Mouse (Mus musculus) adrenal gland, postnatal 36 days (tissue): Measurements from ENCODE around the gene Prdm11. TPM values are rescaled to one million over a fixed set of nuclear protein-coding genes. Genes with fewer than 3 reads are reported as not detected.
A peak's percentile ranks its signal among the peaks of the same experiment; 100 is the strongest.

Source experiments
- DNase-seq, 2 experiments: peaks; one replicate each; pipeline ENCODE4 v3.0.0; 2021; ENCODE audit warnings: mixed read lengths in 1 of 2
- total RNA-seq, 2 experiments: library from RNA; stranded (reverse); gene quantifications; 2 replicates each; pipeline ENCODE4 v1.2.3; 2021

The Prdm11 gene
- total RNA-seq, 2 experiments from 2014 or later, result 43.5 to 58.3 TPM

DNA sequence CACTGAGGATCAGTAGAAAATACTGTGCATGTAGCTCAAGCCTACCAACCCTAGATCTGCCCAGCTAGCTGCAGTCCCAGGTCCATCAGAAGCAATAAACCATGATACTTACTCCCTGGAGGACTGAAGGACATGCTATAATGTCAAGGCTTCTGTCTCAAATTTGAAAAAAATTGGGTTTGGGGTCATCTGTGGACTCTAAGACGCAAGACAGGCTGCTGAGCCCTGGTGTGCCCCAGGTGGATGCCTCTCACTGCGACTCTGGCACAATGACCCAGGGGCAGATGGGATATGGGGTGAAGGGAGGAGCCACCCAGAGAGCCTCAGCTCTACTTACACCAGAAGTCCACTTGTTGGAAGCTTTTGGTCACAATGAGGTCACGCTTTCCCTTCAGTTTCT, 33.0 kb downstream of the Prdm11 start:
- DNase-seq, result peak in 1 of 2 experiments; percentile 27

DNA sequence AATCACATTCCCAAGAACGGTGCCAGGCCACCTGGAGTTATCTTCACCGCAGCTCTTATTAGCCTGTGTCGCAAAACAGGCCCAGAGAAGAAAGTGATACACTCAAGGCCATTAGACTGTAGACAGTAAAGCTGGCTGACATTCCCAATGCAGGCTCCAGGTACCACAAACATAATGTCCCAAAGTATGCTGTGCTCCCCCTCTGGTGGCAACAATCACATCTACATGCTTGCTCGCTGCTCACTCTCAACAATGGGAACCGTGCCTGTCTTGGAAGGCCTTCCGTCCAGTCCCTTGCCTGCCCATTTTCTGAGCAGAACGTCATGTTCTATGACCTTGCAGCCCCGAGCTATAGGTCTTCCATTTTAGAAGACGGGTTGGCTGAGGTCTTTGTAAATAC, 34.0 kb downstream of the Prdm11 start:
- peak in 1 of 2 experiments; percentile 40 for DNase-seq

DNA sequence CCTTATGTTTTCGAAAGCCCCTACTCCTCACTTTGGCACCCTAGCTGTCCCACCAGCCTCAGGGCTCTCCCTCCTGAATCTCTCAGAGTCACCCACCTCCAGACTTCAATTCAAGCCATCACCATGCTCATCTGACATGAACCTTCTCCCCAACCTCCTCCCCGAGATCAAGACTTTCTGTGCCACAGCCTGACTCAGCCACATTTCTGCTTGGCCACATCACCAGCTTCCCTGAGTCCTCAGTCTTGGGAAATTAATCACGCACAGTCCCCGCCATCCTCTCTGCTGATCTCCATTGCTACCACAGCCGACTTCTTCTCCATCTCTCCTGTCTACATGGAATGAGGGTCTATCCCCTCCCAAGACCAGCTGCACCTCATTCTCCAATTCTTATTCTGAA, 34.5 kb downstream of the Prdm11 start:
- no peak for DNase-seq

DNA sequence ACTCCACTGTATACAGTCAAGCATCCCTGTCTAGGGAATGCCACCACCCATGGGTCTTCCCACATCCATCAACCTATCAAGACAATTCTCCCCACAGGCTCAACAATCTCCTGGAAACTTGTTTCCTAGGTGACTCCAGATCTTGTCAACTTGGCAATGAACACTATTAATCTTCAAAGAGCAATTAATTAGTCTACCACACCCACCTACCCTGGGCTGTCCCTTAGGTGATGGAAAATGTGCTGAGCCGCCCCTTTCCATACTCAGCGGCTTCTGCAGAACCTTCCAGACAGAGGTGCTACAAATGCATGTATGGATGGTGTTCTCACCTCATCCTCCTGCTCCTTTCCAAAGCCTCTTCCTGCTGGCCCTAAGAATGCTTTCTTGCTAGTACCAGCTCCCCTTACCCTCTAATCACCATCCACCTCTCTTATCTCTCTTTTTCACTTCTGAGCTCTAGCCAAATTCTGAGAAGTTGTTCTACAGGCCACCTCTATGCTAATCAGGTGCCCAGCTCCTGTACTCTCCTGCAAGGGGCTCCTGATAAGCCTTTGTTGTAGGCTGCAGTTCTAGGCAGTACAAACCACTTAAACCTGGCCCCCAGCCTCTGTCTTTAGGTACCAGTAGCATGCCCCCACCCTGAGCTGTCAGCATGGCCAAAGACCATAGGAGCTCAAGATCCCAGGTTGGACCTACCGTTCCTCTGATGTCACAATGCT, 37.8 kb downstream of the Prdm11 start:
- DNase-seq, result no peak

DNA sequence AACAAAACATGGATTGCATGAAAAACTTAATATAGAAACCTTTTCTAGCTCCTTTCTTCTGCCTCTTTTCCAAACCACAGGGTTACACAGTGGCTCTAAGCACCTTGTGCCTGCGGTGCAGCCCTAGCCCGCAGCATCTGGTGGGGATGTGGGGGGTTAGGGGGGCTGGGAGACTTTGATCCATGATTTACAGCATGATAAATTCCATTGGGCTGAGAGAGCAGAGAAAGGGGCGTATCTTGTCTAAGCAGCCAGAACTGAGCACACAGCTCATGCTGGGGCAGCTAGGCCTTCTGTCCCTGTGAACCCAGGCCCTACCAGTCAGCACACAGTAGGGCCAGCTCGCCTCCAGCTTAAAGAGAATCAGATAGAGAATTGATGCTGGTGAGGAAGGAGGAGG, 40.9 kb downstream of the Prdm11 start:
- DNase-seq, result peak in 1 of 2 experiments; percentile 25

DNA sequence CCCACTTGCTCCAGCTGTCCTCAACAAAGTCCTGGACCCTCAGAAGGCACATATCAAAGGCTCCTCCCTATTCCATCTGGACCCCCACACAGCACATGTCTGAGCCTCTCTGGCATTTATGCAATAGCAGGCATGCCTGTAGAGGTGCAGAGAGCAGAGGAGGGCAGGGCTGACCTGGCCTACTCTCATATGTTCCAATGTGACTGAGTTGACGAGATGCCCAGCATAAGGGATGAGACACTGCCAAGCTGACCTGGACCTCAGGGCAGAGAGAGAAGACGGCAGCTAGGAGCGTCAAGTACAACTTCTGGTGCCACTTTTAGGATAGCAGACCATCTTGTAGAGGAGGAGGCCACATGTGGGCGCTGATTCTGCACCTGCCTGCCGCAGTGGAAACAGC, 54.0 kb downstream of the Prdm11 start:
- no peak for DNase-seq

DNA sequence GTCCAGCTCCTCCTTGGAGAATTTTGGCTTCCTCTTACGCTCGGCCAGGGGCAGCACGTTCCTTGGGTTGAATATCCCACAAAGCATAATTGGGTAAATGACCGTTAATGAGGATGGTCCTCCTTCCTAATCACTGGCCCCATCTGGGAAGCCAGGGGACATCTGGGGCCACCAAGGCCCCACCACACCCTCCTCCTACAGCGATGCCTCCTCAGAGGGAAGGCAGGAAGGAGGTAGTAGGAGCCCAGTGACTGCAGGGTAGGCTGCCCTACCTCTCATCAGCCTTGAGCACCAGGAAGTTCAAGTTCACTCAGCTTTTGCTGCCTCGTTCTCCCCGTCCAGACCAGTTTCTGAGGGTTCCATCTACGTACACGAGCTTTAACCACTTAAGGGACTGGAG, 56.4 kb downstream of the Prdm11 start:
- DNase-seq, result no peak

DNA sequence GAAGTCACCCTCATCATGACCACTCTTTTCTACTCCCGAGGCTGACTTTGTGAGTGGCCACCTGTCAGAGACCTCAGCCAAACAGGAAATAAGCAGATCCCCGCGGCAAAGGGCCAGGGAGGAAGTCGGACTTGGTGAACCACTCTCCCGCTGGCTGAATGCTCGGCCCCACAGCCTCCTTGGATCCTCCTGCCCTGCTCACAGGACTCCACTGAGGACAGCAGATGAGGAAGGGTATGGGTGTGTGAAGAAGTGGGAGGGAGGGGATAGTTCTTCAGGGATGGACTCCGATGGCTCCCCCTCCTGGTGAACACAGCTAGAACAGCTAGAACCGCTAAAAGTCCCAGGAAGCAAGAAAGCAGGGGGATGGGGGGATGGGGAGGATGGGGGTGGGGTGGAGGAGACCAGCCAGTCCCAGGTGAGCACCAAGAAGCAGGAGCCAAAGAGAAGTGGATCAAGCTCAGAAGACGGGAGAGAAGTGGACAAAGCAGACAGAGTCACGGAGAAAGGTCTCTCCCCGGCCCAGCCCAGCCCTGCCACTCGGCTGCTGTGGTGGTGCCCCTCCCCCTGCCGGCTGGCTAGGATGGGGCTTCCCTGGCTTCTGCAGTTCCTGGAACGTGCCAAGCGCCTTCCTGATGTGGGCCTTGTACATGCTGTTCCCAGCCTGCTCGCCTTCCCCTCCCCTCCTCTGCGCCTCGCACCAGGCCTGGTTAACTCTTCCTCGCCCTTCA, 57.9 kb downstream of the Prdm11 start:
- peak; percentile 71 to 87 for DNase-seq

DNA sequence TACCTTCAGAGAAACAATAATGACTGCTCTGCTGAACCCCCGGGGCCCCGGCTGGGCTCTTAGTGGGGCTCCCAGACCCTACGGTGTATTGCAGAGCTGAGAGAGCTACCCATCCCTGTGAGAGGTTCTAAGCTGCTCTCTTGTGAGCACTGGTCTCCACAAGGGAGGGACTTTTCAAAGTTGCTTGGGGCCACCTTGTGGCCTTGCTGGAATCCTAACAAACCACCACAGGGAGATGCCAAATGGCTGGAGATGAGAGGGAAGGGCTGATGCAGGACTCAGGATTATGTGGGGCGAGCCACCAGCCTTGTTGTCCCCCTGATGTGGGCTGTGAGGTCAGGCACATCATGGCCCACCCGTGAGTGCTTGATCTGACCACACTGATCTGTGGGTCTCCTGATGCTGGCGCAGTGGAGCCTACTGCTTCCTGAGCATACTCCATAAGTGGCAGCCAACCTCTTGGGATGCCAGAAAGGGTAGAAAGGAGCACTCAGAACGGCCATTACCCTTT, 58.8 kb downstream of the Prdm11 start:
- DNase-seq, result no peak

DNA sequence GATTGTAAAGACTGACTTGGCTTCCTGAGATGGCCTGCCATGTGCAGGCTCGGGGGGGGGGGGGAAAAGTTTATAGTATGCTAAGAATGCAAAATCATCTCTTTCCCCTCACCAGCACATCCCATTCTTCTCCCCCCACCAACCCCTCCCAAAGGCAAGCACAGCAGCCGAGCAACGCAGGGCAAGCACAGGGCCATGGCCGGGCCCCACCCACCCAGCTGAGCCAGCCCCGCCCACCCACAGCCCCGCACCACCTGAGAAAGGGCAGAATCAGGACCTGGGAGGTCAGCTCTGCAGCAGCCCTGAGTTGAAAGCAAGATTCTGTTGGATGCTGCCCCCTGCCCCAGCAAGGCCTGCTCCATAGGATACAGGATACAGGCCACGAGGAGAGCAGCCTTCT, 60.4 kb downstream of the Prdm11 start:
- DNase-seq, result no peak

DNA sequence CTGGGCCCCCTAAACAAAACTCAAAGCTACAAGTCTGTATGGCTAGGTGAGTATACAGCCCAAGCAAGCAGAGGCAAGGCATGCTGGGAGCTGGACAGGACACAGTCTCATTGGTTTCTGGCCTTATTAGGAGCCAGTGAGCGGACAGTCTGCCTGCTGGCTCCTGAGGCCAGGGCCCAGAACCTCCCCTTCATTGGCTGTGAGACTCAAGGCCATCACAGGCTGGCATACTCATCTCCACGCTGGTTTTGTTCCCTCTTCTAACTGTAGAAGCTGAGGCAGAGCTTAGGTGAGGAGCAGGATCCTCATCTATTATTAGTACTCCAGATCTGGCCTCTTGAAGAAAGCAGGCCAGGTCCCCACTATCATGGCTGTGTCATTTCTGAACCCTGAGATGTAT, 60.8 kb downstream of the Prdm11 start:
- DNase-seq, result peak; percentile 59

DNA sequence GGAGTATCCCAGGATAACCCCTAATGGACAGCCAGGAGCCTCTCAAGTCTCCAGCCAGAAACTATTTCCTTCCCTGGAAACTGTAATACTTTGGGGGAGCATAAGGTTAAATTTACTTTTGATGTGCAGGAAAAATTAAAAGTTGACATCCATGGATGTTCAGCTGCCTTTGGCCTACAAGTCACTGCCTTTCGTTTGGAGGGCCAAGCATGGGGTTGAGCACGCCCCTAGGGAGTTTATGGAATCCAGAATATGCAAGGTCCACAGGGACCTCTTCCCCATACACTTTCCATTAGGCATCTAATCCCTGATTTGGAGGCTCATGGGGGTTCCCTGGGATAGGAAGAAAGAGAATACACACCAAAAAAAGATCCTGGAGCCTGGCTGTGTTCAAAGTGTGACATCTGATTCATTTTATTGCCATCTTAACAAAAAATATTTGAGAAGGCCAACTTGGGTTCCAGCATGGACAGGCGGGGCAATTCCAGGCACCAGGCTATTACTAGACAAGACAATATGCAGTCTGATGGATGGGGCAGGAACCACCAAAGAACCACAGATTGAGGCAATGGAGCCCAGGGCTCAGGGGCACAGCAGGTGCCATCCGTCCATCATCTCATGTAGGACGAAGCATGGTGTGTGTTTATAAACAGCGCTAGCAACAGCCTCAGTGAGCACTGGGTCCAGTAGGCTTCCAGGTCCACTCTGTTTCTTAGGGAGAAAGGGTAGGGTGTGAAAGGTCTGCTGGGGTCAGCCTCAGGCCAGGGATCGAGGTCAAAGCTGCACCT, 61.5 kb downstream of the Prdm11 start:
- DNase-seq, result no peak

DNA sequence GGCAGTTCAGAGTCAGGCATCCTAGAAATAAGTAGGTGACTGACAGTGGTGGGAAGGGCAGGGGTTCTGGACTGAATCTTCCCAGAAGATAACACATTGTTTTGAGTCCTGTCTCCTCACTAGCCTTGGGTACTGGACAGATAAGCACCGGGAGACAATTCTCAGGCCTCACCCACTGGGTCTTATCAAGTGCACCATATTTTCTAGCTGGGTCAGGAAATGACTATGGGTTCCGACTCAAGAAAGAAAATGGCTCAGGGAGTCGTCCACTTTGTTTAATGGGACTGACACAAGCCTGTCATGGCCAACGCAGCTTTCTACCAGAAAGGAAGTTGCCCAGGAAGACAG, 62.7 kb downstream of the Prdm11 start:
- DNase-seq, result no peak

DNA sequence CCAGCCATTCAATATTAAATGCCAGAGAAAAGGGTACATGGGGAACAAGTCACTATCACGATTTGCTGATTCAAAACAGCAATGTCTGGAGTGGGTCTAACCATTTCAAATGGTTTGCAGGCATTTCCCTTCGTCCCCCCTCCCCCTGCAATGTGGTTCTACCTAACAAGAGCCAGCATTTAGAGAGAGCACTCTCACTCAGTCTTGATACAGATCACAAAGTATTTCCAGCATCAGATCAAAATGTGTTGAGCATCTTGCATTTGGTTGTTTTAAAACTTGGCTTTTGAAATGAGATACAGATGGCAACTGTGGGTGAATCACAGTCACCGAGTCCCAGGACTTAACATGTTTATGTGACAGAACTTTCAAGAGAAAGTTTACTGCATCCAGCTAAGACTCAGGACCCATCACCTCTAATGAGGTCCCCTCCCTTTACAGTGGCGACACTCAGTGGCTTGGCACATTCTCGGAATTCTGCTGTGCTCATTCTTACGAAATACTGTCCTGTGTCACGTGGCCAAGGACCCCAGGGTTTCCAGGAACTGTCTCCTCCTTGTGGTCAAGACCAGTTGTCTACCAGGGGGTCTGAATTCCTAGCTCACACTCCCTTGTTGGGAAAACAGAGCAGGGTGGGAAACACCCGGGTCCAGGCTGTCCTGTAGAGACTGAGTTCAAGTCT, 63.2 kb downstream of the Prdm11 start:
- DNase-seq, result no peak

DNA sequence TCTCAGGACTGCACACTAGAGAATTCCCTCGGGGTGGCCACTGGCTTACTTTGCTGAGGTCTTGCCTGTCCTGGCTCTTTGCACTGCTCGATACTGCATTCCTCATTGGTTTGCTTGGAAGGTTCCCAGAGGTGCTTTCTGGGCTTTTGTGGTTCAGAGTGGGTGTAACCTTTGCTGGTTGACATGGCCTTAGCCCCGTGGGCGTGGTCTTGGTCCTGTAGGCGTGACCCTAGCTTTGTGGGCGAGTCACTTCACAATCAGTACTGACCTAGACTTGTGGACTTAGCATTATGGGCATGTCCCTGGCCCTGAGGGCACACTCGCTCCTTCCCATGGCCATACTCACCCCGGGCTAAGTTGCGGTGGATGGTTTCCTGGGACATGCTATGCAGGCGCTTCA, 65.8 kb downstream of the Prdm11 start:
- DNase-seq, result peak; percentile 28 to 35

DNA sequence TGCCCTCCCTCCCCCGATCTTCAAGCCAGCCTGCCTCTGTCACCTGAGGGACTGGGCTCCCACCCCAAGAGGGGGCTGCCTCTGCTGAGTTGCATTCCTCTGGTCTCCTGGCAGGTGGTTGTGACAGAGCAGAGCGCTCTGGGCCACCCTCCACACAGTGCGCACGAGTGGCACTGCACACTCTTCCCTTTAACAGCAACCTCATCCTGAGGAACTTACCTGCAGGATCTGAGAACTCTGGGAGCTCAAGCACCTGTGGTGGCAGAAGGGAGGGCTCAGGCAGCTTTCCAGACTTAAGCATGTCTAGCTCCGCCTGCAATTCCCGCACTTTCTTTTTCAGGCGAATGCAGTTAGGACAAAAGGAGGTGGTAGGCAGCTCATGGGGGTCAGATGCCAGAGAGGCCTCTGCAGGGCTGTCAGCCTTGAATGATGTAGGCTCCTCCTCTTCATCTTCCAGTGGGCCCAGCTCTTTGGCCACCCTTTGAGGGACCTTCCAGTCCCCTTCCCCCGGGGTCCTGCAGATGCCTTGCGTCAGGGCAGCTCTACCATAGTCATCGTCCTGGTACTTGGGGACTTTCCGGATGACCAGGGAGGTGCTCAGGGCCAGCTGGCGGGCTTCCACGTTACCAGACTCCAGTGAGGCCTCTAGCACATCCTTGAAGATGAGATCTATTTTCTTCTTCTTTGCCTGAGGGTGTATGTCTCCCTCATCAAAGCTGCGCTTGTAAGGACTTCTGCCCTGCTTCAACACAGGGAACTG, 70.8 kb downstream of the Prdm11 start:
- peak; percentile 54 to 59 for DNase-seq

DNA sequence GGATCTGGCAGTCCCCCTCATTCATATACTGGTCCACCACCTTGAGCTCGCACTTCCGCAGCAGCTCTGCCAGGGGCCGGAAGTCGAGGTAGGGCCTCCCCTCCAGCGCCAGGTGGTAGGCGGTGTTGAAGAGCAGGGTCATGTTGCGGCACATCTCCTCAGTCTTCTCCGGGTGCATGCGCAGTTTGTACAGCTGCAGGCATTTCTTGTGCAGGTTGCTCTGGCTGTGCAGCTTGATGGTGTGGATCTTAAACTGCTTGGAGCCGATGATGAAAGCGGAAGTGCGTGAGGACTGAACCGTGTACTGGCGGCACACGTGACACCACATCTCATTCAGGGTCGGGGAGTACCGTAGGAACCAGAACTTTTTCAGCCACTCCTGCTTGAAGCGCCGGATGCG, 72.3 kb downstream of the Prdm11 start:
- DNase-seq, result no peak

DNA sequence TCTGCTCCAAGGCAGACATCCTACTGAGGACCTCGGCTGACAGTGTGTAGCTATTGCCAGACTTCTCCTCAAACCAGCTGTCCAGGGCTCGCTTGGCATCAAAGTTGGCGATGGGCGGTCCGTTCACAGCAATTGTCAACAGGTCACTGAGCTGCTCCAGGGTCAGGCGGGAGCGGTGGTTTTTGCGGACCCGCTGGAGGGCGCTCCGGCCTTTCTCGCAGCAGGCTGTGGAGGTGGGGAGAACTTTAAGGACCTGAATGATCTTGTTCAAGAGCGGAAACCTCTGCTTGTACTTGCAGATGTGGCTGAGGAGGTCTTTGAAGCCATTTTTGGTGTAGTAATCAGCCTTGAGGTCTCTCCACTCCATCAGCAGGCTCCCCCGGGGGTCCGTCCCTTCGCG, 73.9 kb downstream of the Prdm11 start:
- DNase-seq, result no peak

DNA sequence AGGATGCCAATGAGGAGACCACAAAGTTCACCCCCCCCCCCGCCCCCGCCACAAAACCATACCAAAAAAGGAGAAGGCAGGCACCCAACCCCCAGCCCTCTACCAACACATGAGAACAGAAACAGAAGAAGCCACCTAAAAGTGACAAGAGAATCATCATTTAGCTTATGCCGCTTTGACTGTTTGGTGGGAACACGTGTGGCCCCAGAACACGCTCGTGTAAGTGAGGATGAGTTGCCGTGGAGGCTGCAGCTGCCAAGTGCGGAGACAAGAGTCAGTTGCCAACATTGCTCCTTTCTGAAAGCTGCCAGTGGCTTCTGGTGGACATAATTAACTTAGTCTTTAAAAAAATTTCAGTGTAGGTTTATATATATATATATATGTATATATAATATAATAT, 74.4 kb downstream of the Prdm11 start:
- DNase-seq, result no peak

DNA sequence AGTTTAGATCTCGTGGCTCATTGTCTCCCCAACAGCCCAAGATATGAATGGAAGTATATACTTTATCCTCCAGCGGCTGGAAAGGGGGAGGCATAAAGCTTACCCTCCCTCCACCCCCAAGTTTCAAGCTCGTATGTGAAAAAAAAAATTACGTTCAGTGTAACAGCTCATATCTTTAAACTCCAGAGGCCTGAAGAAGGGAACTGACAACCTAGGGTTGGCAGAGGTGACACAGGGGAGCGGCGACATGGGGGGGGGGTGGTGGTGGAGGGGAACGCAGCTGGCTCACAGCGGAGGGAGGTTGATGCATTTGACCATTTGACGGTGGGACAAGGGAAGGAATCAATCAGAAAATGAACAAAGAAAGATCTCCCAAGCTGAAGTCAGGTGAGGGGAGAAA, 74.9 kb downstream of the Prdm11 start:
- DNase-seq, result no peak

DNA sequence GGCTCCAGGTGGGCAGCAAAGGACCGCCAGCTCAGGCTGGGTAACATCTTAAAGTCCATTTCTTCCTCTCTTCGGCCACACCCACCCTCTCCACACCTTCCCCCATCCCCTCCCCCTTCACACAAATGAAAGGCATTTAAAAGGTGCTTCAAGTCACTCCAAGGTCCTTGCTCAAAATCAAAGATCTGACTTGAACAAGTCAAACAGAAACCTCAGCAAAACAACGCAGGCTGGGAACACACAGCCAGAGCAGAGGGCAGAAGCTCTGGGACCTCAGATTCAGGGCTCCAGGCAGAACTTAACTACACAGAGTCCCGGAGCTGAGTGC, 78.2 kb downstream of the Prdm11 start:
- no peak for DNase-seq
